Mouse (Mus musculus) left cerebral cortex, postnatal 4 days (tissue): ENCODE measurements around the gene Gm45234. TPM values are rescaled to one million over a fixed set of nuclear protein-coding genes. Genes with fewer than 3 reads are reported as not detected.
A peak's percentile ranks its signal among the peaks of the same experiment; 100 is the strongest.

Source experiments
- DNase-seq: peaks from one replicate; pipeline ENCODE4 v3.0.0-alpha.2; 2022
- intact Hi-C: fragments of 180-260 bp; cut with DNase I; formaldehyde crosslinking; loops from one replicate; pipeline ENCODE4 v1.15.1; 2025
- total RNA-seq, 2 experiments: library from RNA; stranded (reverse); gene quantifications; 2 replicates each; pipeline ENCODE4 v1.2.3; 2021

Gene Gm45234
- total RNA-seq, 2 experiments from 2014 or later, result not detected

DNA sequence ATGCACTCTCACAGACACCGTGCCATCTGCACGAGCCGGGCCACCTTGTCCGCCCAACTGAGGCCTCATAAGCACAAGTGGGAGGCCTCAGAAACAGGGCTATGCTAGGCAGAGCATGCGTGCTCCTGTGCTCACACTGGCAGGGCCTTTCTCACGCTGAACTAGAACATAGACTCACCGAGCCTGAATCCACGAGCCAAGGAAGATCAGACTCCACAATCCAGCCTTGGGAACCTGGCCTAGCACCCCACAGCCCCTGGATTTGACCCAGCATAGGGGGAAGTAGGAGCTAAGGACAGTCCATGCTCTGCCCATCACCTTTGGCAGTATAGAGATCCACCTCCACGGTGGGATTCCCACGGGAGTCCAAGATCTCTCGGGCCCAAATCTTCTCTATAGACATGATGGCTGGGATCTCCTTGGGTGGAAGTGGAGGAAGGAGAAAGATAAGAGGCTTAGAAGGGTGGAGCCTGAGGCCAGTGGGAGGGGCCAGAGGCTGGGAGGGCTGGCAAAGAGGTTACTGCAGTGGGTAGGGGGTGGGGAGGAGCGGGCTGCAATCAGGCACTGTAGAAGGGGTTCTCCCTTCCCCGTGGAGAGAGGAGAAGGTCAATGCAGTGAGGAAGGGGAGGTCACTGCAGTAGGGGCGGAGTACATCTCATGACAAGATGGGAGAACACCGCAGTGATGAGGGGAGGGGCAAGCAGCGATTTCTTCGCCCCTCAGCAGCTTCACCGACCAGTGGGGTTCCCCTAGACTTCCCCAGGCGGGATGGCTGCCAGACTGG, 12.3 kb upstream of the Gm45234 start:
- DNase-seq, result no peak
- intact Hi-C loops, result no loop called here

DNA sequence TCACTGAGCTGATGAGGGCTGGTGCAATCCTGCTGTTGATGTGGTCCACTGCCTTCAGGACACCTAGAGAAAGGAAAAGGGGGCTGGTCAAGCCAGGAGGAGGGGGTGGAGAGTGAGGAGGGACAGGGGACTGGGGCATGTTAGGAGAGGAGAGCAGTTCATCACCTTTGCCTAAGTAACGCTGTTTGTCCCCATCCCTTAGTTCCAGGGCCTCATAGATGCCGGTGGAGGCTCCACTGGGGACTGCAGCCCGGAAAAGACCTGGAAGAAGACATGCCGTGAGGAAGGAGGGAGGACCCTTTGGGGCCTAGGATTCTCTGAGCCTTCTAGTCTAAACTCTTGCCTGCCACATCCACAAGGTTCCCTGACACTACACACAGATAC, 11.7 kb upstream of the Gm45234 start:
- DNase-seq, result no peak
- intact Hi-C loops, result no loop called here

DNA sequence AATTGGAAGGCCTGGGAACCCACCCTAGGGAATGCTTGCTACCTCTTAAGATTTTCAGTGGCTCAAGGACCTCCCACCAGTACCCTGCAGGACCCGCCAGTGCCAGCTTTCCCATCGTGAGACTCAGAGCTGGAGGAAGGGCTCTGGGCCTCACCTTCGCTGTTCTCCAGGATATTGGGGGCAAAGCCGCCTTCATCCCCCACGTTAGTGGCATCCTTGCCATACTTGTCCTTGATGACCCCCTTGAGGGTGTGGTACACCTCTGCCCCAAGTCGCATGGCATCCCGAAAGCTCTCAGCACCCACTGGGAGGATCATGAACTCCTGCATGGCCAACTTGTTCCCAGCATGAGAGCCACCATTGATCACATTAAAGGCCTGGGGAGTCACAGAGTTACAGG, 10.1 kb upstream of the Gm45234 start:
- DNase-seq, result no peak
- intact Hi-C loops, result no loop called here

- DNase-seq, result peak; percentile 86
- intact Hi-C loops, result loop anchor here (5.0 kb wide), 1 partner anchor 48 kb away; the partner anchor contains the start of gene Spsb2
These were observed 3.4 kb upstream of the Gm45234 start for GRCm38 (mm10) chr6:124759259-124759658.

DNA sequence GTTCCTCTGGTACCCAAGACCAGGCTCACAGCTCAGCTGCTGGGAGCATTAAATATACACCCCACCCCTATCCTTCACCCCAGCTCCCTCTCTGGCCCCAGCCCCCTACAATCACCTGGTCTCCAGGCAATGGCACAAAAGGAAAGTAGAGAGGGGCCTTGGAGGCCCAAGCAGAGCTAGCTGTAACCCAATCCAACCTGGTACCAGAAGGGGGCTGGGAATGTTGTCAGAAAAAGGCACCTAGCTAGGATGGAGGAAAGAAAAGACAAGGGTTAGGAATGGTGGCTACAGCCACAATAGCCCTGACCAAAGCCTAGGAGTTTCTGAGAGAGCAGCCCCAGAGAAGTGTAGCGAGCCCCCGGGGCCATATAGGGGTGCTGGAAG, 3.0 kb upstream of the Gm45234 start:
- DNase-seq, result no peak
- intact Hi-C loops, result loop anchor here (5.0 kb wide), 1 partner anchor 48 kb away; the partner anchor contains the start of gene Spsb2

- intact Hi-C loops, result loop anchor here (5.0 kb wide), 1 partner anchor 49 kb away; the partner anchor contains the start of gene Spsb2
- DNase-seq, result peak; percentile 67
These were observed 2.4 kb upstream of the Gm45234 start for GRCm38 (mm10) chr6:124757909-124758848.

DNA sequence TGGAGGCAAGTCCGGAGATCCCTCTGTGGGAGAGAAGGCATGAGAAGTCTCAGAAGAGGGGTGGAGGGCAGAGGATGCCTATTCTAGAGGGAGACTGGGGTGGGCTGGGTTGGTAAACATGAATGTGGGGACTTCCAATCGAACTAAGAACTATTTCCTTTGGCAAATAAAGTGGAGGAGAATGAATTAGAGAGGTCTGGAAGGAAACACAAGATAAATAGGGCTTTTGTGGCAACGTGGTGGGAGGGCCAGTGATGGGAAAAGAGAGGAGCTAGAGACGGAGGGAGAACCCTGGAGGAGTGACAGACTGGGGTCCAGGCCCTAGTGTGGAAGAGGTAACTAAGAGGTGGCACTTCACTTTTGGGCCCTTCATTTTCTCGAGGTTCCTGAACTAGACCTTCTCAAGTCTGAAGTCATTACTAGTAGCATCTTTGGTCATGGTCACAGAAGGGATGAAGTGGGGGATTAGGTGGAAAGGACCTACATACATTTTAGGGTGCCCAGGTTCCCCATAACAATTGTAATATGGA, 1.6 kb upstream of the Gm45234 start:
- no peak for DNase-seq
- intact Hi-C loops, result loop anchor here (5.0 kb wide), 1 partner anchor 50 kb away; the partner anchor contains the start of gene Spsb2

DNA sequence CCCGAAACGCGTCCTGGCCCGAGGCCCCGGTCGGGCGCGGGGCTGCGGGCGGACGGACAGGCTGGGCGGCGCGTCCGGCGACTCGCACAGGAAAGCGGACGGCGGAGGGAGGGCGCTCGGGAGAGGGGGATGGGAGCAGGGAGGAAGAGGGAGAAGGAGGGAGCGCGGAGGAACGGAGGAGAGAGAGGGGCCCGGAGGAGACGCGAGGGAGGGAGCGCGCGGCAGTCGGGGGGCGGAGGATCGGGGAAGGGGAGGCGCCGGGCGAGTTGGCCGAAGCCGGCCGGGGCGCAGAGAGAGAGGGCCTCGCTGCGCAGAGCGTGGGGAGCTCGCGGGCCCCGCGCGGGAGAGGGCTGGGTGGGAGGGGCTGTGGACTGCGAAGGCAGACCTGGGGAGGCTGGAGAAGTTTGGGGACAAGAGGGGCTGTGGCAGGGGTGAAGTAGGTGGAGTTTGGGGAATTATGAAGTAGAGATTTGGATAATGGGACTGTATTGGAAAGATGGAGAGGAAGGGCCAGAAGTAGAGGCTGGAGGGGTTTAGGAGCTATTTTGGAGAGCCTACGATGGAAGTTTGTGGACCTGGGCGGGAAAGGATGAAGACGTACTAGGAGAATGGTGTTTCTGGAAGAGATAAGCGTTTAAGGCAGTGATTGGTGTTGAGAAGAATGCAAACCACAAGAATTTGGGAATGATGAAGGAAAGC, 980 bp upstream of the Gm45234 start:
- DNase-seq, result peak; percentile 90
- intact Hi-C loops, result loop anchor here (5.0 kb wide), 1 partner anchor 50 kb away; the partner anchor contains the start of gene Spsb2

- intact Hi-C loops, result loop anchor here (5.0 kb wide), 1 partner anchor 52 kb away; the partner anchor contains the start of gene Spsb2
- DNase-seq, result no peak
These were observed 515 bp downstream of the Gm45234 start for GRCm38 (mm10) chr6:124755306-124755705.

GRCm38 (mm10) chr6:124753861-124754260, 2.0 kb downstream of the Gm45234 start:
- intact Hi-C loops, result no loop called here
- DNase-seq, result no peak

- intact Hi-C loops, result no loop called here
- no peak for DNase-seq
These were observed 5.4 kb downstream of the Gm45234 start for GRCm38 (mm10) chr6:124750405-124750804.

DNA sequence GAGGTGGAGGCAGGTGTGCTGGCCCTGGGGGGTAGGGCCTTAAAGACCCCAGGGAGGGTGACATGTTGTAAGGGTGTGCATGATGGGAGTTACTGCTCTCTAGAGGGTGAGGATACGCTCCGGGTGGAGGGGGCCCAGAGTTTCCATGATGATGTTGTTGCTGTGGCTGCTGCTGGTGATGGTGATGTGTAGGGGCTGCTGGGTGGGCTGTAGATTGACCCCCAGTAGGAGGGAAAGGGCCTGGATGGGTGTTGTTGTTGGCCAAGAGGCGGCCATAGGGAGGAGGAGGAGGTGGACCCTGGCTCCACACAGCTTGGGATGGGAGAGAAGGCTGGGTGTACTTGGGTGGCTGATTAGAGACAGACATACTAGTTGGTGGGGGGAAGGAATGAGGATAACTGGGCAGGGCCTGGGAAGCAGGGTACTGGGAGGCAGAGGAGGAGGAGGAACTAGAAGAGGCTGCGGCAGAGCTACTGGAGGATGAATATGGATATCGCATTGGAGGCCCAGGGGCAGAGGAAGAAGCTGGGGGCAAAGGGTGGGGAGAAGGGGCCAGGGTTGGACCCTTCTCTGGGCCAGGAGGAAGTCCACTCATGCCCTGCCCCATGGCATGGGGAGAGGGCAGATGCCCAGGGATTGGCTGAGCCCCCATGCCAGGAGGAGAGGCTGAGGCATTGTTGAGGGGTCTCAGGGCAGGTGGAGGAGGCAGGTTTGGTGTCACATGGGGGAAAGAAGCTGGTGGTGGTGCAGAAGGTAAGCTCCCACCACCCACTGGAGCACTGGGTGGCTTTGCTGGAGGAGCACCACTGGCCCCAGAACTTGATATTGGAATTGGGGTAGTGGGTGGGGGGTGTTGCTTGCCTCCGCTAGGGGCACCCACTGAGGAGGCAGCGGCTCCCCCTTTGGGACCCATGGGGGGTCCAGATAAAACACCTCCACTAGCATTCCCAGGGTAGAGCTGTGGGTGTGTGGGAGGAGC, 8.9 kb downstream of the Gm45234 start:
- no peak for DNase-seq
- intact Hi-C loops, result no loop called here

DNA sequence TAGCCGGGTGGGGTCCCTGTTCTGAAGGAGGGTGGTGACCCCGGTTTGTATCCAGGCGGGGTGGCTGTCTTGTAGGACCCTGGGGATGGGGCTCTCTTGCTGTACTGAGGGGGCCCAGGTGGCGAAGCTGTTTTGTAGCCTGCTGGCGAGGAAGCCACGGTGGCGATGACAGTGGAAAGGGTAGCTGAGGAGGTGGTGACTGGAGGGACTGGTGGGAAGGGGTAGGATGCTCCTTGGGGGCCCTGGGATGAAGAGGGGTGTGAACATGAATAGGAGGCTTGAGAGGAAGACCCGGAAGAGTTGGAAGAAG, 9.6 kb downstream of the Gm45234 start:
- no peak for DNase-seq
- intact Hi-C loops, result no loop called here

DNA sequence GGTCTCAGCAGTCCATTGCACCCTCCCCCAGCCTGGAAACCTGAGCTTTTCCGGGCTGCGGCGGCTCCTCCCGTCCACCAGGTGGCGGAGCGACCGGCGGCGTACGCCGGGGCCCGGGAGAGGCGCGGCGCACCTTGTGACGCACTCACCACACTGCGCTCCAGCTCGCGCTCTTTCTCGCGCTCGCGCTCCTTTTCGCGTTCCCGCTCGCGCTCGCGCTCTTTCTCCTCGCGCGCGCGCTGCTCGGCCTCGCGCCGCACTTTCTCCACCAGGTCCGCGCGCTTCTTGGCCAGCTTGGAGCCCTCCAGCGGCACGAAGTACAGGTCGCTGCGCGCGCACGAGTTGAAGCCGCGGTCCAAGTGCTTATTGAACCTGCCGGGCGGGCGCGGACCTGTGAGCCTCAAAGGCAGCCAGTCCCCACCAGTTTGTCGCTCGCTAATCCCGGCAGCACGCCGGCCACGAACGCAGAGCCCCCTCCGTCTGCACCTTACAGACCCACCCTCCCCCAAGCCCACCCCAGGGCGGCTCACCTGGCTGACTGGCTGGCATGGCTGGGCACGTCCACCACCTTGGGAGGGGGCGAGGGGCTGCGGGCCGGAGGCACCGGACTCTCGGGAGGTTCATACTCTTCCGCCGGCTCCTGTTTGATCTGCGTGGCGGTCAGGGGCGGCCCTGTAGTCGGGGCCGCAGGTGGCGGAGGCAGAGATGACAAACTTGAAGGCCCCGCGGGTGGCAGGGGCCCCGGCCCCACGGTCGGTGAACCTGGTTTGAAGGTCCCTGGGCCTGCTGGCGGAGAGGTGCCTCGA, 10.1 kb downstream of the Gm45234 start:
- intact Hi-C loops, result no loop called here
- peak; percentile 96 for DNase-seq

DNA sequence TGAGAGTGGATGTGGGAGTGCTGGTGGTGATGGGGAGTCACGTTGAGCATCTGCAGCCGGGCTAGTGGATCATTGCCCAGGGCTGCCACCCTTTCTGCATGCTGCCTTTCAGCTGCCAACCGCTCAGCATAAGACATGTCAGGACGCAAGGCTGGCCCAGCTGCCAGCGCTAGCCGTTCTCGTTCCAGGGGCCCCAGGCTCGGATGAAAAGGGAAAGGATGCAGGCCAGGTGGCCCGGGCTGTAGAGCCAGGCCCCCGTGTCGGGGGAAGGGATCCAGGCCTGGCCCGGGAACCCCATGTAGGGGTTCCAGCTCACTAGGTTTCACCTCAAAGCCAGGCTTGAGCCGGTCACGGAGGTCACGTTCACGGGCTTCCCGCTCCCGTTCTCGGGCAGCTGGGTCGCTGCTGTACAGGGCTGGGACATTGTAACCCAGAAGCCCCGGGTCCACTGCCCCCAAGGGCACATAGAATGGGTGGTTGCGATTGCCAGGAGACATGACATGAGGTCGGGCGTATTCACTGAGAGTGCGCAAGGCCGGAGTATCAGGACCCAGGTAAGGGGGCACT, 11.0 kb downstream of the Gm45234 start:
- intact Hi-C loops, result no loop called here
- peak; percentile 32 for DNase-seq

DNA sequence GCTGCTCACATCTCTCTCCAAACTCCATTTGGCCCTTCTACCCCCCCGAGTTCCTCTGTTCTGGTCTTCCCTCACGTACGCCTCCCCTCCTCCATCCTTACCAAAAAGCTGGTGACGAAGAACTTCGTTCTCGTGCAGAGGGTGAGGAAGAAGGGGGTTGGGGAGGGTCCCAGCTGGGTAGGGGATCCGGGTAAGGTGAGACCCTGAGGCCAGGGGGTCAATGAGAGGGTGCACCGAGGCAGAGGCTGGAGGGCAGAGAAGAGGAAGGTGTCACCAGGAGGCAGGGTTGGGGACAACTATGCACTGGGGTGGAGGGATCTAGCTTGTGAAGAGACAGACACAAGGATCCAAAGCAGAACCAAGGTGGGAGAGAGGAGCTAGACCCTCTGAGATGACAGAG, 12.2 kb downstream of the Gm45234 start:
- no peak for DNase-seq
- intact Hi-C loops, result no loop called here

DNA sequence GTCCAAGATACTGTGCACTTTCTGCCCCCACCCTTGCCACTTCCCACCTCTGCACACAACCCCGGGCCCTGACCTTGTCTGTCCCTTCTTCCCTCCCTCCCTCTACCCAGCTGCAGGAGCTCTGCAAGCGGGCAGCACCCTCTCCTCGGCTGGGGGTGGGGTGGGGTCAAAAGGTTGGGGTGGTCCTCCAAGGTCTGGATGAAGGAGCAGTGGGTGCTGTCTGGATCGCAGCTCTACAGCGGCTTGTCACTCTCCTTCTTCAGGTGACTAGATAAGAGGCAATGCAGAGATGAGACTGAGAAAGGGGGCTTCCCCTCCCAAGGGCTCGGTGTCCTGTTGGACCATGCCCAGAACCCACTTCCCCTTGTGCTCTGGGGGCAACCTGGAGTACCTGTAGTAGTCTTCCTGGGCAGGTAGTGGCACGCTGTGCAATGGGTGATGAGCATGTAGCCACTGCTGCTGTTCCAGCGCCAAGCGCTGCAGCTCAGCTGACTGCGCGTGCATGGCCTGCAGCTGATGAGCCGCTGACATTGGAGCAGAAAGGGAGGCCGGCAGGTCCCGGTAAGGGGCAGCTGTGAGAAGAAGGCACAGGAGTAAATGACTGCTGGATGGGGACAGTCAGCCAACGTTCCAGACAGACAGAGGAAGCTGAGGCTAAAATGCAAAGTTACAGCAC, 12.8 kb downstream of the Gm45234 start:
- DNase-seq, result no peak
- intact Hi-C loops, result no loop called here

GRCm38 (mm10) chr6:124741842-124742241, 14.0 kb downstream of the Gm45234 start:
- DNase-seq, result no peak
- intact Hi-C loops, result no loop called here
